Mouse (Mus musculus) cerebellum, adult 2 months (tissue): Measurements from ENCODE around the gene Ccdc40. TPM values are rescaled to one million over a fixed set of nuclear protein-coding genes. Genes with fewer than 3 reads are reported as not detected.

Experiments
- DNase-seq, 2 experiments: peaks; one replicate each; pipeline ENCODE4 v3.0.0; 2021
- H3K27ac ChIP-seq: fragments of 200-500 bp; 2 replicates; pipeline ENCODE4 v1.5.1; 2012; ENCODE audit warnings: low read length, control low read depth, inconsistent platforms; ENCODE audit not compliant: insufficient read depth
- H3K27me3 ChIP-seq: fragments of 200-500 bp; 2 replicates; pipeline ENCODE4 v1.6.1; 2012; ENCODE audit warnings: inconsistent platforms, mild to moderate bottlenecking, low read length, moderate library complexity; ENCODE audit not compliant: control insufficient read depth, insufficient read depth
- H3K4me1 ChIP-seq: fragments of 200-500 bp; 2 replicates; pipeline ENCODE4 v1.6.1; 2011; ENCODE audit warnings: low read length; ENCODE audit not compliant: control insufficient read depth, insufficient read depth
- H3K4me3 ChIP-seq: fragments of 200-500 bp; replicated peaks from 2 replicates; pipeline ENCODE3; 2011; ENCODE audit warnings: mild to moderate bottlenecking, low read depth, low read length, control low read depth; ENCODE audit not compliant: insufficient read depth
- CTCF ChIP-seq: fragments of 200-500 bp; IDR thresholded peaks from 2 replicates; pipeline ENCODE4 v1.5.1; 2011; ENCODE audit warnings: low read depth, mild to moderate bottlenecking, control low read depth, low read length, moderate library complexity, borderline replicate concordance; ENCODE audit not compliant: insufficient read depth
- POLR2A ChIP-seq: fragments of 200-500 bp; IDR thresholded peaks from 2 replicates; pipeline ENCODE4 v1.6.1; 2011; ENCODE audit warnings: low read length, control low read depth, borderline replicate concordance; ENCODE audit not compliant: insufficient read depth
- WGBS: fragments of 180-500 bp; shearing (Covaris S2); methylation state at CpG from one replicate; pipeline ENCODE4 v1.1.7; 2018; 5-methylcytosine and 5-hydroxymethylcytosine counted together
- polyA plus RNA-seq: library from polyadenylated mRNA; depleted of rRNA; stranded (reverse); fragments of >200 nt; gene quantifications from 2 replicates; pipeline ENCODE4 v1.2.3, GENCODE M21; 2012

Gene Ccdc40
- polyA plus RNA-seq, 1 experiment, result 2.4 TPM

DNA sequence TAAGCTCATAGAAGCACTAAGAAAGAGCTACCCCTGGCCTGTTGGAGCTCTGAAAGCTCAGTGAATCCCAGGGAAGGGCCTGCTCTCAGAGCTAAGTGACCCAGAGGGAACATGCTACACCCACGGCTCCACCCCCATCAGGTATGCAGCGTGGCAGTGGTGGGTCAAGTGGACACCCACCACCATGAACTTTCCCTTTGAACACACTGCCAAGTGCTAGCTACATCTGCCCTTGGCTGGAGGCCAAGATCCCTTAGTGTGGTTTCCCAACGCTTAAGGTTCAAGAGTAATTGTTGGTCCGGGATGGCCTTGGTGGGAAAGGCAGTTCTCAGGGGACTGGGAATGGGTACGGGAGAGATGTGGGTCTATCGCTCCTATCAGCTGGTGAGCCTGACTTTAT is 40.0 kb upstream of the Ccdc40 start:
- H3K27ac ChIP-seq, result no peak overlapping the region
- DNase-seq, result no peak
- peaks cover 41% of the 10 kb centered on the region for H3K4me1 ChIP-seq
- no peak overlapping the region for H3K4me3 ChIP-seq
- H3K27me3 ChIP-seq, result no peaks in the 10 kb centered on the region
- 54% methylated on average over 6 of the region's 6 CpGs for WGBS
- TF ChIP-seq CTCF (no peak), POLR2A (no peak)

DNA sequence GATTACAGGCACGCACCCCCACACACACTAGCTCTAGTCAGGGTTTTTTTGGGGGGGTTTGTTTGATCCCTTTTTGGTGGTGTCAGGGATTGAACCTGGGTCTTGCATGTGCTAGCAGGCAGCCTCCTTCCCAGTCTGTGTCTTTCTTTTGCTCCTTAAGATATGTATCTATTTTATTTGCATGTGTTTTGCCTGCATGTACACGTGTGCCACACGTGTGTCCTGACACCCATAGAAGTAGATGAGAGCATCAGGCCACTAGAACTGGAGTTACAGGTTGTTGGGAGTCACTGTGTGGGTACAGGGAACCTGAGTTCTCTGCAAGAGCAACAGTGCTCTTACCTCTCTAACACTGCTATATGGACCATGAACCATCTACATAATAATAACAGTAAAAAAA is 39.1 kb upstream of the Ccdc40 start:
- Histone ChIP-seq H3K4me1 (peaks cover 33% of the 10 kb centered on the region), H3K27me3 (no peaks in the 10 kb centered on the region), H3K4me3 (no peak overlapping the region), H3K27ac (no peak overlapping the region)
- no peak for DNase-seq
- no peak for TF ChIP-seq POLR2A
- TF ChIP-seq CTCF, result no peak
- WGBS, result 97% methylated on average over 3 of the region's 3 CpGs

DNA sequence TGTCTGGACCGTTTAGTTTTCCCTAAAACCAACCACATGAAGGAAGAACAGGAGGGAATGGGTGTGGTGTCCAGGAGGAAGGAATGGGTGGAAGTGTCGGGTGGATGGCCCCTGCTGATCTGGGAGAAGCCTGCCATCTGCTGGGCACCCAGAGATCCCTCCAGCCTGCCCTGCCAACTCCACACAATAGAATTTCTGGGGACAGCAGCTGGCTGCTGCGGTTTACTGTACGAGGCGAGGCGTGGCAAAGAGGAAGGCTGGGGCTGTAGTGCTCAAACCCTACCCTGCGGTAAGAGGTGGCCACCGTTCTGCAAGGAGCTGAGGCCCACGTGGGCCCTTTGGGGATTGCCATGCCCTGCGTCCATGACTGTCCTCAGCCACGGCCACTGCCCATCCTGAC is 37.9 kb upstream of the Ccdc40 start:
- Histone ChIP-seq H3K4me3 (no peak overlapping the region), H3K27ac (no peak overlapping the region), H3K4me1 (peaks cover 33% of the 10 kb centered on the region), H3K27me3 (no peaks in the 10 kb centered on the region)
- peak; percentile 75 to 77 for DNase-seq
- 25% methylated on average over 11 of the region's 11 CpGs for WGBS
- TF ChIP-seq POLR2A, result no peak
- peak; percentile 86 for TF ChIP-seq CTCF

DNA sequence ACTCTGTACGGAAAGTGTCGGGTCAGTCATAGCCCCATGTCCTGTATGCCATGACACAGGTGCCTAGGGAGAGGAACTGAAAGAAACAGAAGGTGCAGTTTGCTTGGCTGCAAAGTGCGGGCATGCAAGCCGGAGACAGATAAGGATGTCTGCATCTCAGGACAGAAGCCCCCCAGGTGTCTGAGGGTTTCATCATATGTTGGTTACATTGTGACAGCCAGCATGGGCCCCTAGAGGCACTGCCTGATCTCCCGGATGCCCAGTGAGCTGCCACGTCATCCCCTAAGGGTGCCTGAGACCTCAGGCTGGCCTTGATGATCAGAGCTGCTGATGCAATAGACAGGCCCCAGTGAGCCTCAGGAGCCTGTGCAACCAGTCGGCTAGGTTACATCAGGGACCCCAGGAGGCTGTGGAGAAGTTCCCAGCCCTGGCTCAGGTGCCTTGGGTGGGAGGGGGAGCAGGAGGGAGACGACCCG is 36.7 kb upstream of the Ccdc40 start:
- 63% methylated on average over 9 of the region's 9 CpGs for WGBS
- no peak overlapping the region for H3K27ac ChIP-seq
- no peak for TF ChIP-seq CTCF
- no peak for TF ChIP-seq POLR2A

DNA sequence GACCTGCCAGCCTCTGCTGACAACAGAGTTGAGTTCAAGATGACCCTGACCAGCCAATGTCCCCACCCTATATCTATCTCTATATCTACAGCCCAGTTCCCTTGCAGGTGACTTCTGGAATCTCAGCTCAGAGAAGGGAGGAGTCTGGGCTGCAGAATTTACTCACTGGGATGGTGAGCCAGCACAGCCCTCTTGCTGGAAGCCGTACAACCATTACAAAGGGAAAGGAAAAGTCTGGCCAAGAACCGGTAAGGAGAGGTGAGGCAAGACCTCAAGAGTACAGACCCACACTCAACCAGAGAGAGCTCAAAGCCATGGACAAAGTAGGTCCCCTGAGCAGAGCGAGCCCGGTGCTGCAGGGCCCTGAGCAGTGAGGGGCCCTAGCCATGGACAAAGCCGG is 36.2 kb upstream of the Ccdc40 start:
- no peak for DNase-seq
- Histone ChIP-seq H3K4me1 (peaks cover 27% of the 10 kb centered on the region), H3K27ac (no peak overlapping the region), H3K27me3 (no peaks in the 10 kb centered on the region), H3K4me3 (no peak overlapping the region)
- 57% methylated on average over 5 of the region's 5 CpGs for WGBS
- TF ChIP-seq POLR2A (no peak), CTCF (no peak)

More for the DNA sequence above, 36.7 kb upstream of the Ccdc40 start:
- H3K27me3 ChIP-seq, result no peaks in the 10 kb centered on the region
- H3K4me1 ChIP-seq, result peaks cover 30% of the 10 kb centered on the region
- H3K4me3 ChIP-seq, result no peak overlapping the region
- DNase-seq, result no peak

DNA sequence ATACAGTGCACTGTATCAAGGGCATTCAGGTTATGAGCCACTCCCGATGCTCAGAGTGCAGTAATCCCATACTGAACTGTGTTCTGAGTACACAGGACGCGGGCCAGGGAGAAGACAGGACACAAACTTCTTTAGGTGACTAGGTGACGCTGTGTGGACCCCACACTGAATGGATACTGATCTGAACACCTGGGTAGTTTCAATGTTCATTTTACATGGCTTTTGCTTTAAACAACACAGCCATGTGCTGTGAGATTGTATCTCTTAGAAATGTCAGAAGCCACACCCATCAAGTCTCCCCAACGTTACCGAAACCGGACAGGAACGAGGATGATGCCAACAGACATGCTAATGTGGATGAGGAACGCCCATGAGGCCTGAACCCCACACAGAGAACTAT is 35.8 kb upstream of the Ccdc40 start:
- Histone ChIP-seq H3K4me3 (no peak overlapping the region), H3K27me3 (no peaks in the 10 kb centered on the region), H3K4me1 (peaks cover 26% of the 10 kb centered on the region), H3K27ac (no peak overlapping the region)
- TF ChIP-seq POLR2A (no peak), CTCF (no peak)
- WGBS, result 73% methylated on average over 9 of the region's 9 CpGs
- no peak for DNase-seq

DNA sequence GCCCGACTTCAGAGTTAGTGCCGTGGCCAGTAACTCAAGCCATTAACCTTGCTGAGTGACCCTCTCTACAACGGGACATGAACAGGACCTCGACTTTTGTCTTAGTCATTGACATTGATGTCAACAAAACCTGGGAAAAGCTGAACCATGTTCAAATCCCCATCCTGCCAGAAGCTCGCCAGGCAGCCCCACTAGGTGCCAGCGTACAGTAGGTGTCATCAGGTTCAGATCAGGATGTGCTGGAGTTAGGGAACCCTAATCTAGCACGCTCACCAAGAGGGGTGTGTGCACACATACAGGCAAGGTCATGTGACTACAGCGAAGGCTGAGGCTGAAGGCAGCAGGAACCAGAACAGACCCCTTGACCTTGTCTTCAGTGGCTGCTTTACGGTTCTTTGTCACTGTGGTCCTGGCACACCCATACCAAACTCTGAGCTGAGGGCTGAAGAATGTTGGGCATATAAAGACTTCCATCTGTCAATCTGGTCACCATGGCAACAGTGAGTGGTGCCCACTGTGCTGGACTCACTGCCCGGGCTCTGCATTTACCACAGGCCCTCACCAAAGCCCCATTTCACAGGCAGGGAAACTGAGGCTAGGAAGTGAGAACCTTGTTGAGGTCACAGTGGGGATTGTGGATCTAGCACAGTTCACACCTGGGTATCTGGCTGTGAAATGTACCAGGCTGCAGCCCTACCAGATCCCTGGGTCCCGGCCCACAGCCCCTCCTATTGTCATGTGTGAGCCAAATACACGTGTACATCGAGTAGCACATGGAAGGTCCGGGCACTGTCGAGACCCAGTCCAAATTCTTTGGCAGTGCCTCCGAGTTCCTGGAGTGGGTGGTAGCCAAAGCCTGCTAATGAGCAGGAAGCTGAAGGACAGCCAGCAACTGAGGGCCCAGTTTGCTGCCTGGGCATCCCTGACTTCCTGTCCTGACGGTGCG is 30.5 kb upstream of the Ccdc40 start:
- no peak overlapping the region for H3K4me3 ChIP-seq
- peak in 1 of 2 experiments; percentile 91 for DNase-seq
- H3K27ac ChIP-seq, result peak overlapping the region; percentile 62
- TF ChIP-seq POLR2A (no peak), CTCF (no peak)
- no peaks in the 10 kb centered on the region for H3K27me3 ChIP-seq
- H3K4me1 ChIP-seq, result peaks cover 23% of the 10 kb centered on the region
- WGBS, result 35% methylated on average over 18 of the region's 18 CpGs

DNA sequence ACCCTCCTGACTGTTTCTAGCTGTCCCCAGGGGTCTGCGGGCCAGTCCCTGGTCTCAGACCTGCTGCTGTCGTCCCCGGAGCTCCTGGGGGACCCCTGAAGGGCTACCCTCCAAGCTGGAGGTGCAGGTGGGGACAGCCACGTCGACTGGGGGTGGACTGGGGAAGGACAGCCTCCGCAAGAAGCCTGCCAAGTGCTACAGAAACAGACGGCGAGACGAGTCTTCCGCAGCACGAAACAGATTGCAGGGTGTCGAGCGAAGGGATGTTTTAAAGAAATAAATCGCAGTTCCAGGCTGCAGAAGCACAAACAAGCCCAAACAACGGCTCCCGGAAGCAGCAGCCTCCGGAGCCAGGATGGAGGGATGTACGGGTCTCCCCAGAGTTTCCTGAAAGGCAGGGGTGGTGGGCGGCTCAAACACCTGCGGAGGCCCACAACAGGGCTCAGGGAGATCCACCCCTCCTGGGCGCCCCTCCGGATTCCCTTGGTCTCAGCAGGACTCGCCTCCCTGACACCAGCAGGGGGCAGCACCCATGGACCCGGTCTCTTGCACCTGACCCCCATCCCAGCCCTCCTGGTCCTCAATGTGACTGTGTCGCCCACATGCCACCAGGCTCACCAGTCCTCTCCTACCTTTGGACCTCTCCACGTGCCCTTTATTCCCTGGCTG is 29.7 kb upstream of the Ccdc40 start:
- H3K27ac ChIP-seq, result peak overlapping the region; percentile 62
- 4% methylated on average over 26 of the region's 26 CpGs for WGBS
- peaks cover 26% of the 10 kb centered on the region for H3K4me1 ChIP-seq
- H3K27me3 ChIP-seq, result no peaks in the 10 kb centered on the region
- TF ChIP-seq CTCF (peak; percentile 49; the same call in 1 of the 2 replicates), POLR2A (no peak)
- no peak overlapping the region for H3K4me3 ChIP-seq
- DNase-seq, result peak; percentile 88 to 89
